Mouse (Mus musculus): ENCODE results near the gene Zdhhc9. TPM values are rescaled to one million over a fixed set of nuclear protein-coding genes. Genes with fewer than 3 reads are reported as not detected.
A peak's percentile ranks its signal among the peaks of the same experiment; 100 is the strongest.

Zdhhc9 gene
- polyA plus RNA-seq, 1 experiment = 34.8 TPM

DNA sequence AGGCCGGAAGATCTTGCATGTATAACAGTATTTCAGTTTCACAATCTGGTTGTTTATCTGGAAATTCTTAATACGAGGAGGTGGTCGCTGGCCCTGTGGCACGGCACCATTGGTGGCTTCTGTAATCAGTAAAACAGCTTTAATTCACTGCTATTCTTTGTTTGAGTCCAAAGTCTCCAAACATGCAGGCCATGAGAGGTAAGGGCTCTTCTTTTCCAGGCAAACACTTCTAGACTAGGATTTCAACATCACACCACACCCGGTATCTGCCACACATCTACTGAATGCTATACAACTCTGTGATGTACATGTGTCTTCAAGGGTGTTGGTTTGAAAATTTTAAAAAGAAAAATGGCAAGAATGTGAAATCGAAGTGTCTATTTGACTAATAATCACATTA lies 17.4 kb downstream of the Zdhhc9 start:
- WGBS = 77% methylated on average over 6 of the region's 6 CpGs
- DNase-seq (ENCODE audit: low read depth, low spot score) = no peak

DNA sequence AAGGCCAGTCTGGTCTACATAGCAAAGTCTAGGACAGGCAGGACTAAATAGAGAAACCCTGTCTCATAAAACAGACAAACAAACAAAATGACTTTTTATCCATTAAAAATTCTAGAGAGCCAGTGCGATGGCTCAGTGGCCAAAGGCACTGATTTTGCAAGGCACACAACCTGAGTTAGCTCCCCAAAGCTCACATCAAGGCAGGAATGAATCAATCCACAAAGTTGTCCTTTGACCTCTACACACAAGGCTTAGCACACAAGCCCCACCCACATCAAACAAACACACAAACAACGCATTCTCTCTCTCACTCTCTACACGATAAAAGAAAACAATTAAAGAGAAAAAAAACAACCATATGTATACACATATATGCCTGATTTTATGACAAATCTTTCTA lies 24.0 kb downstream of the Zdhhc9 start:
- no peak for DNase-seq (ENCODE audit: low read depth, low spot score)
- 45% methylated on average over 3 of the region's 3 CpGs for WGBS

DNA sequence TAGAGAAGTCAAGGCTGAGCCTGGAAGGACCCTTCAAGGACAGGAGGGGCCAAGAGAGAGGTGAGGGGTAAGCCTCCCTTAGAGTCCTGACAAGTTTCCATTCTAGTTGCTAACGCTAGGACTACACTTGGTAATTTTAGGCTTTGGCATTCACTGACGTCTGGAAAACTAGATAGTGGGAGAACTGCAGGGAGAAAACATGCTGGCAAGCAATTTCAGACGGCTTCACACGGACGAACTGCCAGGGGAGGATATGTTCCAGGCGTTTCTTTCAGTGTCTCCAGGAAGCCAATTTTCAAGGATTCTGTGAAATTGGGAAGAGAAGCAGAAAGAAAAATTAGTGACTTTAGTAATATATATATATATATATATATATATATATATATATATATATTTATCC lies 26.8 kb downstream of the Zdhhc9 start:
- 77% methylated on average over 6 of the region's 6 CpGs for WGBS
- DNase-seq (ENCODE audit: low read depth, low spot score) = no peak

DNA sequence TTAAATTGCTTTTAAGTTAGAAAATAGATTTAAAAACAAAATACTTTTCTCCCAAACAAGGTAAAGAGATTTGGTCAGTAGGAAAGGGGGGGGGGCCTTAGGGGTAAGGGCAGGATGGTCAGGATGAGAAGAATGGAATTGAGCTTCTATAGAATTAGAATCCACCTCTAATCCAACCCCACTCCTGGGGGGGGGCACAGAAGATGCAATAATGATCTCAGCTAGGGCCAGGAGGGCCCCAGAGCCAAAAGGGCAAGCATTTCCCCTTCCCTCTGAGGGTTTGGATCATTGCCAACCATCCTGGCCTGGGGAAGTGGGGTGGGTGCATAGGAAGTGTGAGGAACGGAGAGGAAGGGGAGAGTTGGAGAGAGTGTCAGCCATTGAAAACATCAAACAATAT lies 38.3 kb downstream of the Zdhhc9 start:
- DNase-seq (ENCODE audit: low read depth, low spot score) = no peak
- 78% methylated on average over 1 of the region's 1 CpGs for WGBS

DNA sequence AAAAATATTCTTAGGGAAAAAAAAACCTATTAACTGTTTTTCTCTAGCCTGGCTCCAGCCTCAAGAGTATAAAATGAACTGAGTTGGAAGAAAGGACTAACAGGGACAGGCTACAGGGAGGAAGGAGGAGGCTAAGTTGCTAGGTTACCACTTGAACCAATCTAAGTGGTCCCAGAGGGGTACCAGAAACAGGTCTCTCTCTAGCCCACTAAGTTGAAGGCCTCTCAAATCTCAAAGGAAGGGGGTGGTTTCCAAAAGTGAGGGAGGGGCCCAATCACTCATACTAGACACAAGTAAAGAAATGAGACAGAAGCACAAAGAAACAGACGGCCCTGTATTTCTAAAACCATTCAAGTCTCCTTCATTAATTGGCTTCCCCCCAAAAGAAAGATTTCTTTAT lies 38.8 kb downstream of the Zdhhc9 start:
- WGBS = 77% methylated on average over 1 of the region's 1 CpGs

DNA sequence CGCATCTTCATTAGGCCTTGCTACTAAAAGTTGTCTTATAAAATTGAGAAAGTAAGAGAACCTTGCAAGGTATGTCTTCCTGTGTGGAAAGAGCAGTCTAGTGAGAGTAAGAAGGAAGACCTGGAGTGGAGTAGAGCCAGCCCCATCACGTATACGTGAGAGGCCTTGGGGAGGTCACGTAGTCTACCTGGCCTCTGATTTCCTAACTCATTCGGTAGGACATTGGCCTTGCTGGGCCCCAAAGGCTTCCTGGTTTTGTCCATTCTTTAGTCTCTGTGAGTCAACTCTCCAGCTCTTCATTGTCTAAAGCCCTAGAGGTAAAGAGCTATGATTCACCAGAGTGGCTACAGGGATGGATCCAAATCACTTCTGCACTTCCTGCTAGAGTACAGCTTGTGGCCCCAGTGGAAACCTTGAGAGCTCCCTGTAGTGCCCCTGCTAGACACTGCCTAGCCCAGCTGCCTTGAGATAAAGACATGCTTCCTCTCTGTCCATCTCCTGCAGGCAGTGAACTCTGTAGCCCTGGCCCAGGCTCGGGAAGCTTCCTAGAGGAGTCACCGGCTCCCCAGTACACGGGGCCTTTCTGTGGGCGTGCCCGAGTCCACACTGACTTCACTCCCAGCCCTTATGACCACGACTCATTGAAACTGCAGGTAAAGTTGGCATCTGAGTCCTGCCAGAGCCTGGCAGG lies 50.3 kb downstream of the Zdhhc9 start:
- 72% methylated on average over 11 of the region's 11 CpGs for WGBS
- no peak for DNase-seq (ENCODE audit: low read depth, low spot score)

More for the DNA sequence above, 38.8 kb downstream of the Zdhhc9 start:
- no peak for DNase-seq (ENCODE audit: low read depth, low spot score)

DNA sequence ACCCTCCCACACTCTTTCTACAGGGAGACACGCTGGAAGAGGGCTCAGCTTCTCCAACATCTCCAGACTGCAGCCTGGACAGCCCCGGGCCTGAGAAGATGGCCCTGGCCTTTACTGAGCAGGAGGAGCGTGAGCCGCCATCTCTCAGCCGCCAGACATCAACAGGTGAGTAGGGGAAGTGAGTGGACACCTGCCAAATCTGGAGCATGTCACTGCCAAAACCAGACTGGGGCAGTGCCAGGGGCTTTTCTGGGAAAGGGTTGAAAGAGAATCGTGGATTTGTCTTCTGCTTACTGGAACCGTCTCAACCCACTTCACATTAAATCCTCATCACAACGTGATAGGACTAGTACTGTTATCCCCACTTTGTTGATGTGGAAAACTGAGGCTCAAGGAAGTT lies 51.3 kb downstream of the Zdhhc9 start:
- no peak for DNase-seq (ENCODE audit: low read depth, low spot score)
- WGBS = 67% methylated on average over 8 of the region's 8 CpGs

DNA sequence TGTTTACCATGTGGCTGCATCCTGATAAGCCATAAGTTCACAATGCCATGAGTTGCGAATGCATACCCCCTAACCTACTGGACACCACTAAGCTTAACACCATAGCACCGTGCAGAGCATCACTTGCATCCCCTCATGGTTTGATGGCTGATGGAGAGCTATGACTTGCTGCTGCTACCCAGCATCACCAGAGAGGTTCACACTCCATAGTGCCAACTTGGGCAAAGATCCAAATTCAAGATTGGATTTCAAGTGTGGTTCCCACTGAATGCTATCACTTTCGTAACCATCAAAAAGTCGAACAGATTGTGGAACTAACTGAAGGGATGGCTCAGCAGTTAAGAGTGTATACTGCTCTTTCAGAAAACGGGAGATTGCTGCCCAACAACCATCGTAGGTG lies 53.2 kb downstream of the Zdhhc9 start:
- WGBS = 80% methylated on average over 6 of the region's 6 CpGs
- DNase-seq (ENCODE audit: low read depth, low spot score) = no peak

DNA sequence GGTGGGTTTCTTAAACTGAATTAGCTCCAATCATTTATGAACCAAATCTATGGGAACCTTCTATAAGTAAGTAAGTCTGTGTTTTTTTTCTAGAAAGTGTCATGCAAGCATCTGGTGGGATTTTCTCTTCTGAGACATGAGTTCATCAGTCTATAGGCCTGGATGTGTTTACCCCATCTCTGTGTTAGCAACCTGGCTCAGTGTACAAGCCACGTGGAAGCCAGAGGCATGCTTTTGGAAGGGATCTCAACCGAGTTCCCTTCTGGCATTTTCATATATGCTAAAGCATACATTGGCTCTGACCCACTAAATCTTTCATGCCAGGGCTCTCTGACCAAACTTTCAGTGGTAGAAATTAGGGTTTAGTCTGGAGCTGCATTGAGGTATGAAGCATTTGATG lies 54.7 kb downstream of the Zdhhc9 start:
- no peak for DNase-seq (ENCODE audit: low read depth, low spot score)
- 69% methylated on average over 2 of the region's 2 CpGs for WGBS

DNA sequence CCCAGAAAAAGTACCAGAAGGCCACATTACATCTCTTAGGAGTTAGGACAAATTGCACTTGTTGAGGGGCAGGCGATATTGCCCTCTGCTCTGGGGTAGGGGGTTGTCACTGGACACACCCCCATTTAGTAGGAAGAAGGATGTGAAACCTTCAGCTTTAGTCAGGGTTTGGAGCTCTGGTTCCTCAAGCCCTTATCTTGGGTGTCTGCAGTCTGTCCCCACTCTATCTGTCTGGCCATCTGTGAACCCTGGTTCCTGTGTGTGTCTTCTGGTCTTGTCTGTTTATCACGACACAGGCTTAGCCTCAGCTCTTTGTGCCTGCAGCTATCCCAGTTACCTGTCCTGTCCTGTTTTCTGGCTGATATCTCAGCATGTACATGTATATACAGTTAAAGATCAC lies 55.3 kb downstream of the Zdhhc9 start:
- 83% methylated on average over 2 of the region's 2 CpGs for WGBS

DNA sequence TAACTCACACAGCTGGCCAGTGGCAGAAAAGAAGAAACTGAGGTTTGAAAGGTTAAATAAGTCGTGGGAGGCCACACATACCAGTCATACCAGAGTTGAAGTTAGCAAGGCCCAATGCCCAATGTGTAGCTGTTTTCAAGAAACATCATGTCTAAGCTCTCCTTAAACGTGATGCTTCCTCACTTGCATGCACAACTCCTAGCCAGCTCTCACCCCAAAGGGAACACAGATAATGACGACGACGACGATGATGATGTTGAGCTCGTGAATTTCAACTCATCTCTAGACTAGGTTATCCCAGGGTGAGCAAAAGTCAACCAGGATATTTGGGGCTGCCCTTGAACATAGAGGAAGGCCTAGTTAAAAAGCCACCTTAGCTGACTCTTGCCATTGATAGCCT lies 56.6 kb downstream of the Zdhhc9 start:
- 71% methylated on average over 7 of the region's 7 CpGs for WGBS

More for the DNA sequence above, 55.3 kb downstream of the Zdhhc9 start:
- DNase-seq (ENCODE audit: low read depth, low spot score) = no peak

DNA sequence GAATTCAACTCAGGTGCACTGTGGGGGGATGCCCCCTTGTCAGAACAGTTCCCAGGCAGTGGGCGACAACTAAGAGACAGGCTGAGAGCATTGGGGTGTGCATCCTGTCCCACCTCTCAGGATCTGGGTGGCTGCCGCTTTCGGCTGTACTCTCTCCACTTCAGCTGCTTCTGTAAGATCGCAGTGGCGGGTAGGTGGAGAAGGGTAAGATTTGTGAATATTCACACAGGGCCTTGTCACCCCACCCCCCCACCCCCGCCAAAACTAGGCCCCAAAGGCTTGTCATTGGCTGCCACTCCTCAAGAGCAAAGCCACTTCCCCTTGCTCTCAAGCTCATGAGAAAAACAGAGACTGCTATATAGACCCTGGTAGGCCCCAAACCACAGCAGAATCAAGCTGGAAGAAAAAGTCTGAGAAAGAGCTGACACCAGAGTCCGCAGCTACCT lies 60.9 kb downstream of the Zdhhc9 start:
- 83% methylated on average over 7 of the region's 7 CpGs for WGBS
- DNase-seq (ENCODE audit: low read depth, low spot score) = no peak

More for the DNA sequence above, 56.6 kb downstream of the Zdhhc9 start:
- DNase-seq (ENCODE audit: low read depth, low spot score) = no peak

DNA sequence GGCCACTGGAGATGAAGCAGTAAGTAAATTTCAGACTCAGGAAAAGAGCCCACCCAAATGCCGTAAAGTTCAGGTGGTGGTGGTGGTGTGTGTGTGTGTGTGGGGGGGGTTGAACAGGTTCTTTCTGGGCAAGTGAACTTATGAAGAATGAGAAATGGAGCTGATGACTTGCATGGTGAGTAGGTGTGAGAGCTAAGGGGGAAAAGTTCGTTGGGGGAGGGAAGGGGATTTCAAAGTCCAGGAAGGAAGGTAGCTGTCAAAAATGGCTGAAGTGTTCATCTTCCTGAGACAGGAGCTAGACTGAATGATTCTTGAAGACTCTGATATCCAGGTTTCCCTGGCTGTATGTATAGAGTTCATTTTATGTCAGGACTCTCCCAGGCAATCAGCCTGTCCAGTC lies 61.5 kb downstream of the Zdhhc9 start:
- DNase-seq (ENCODE audit: low read depth, low spot score) = no peak
- WGBS = 62% methylated on average over 2 of the region's 2 CpGs

DNA sequence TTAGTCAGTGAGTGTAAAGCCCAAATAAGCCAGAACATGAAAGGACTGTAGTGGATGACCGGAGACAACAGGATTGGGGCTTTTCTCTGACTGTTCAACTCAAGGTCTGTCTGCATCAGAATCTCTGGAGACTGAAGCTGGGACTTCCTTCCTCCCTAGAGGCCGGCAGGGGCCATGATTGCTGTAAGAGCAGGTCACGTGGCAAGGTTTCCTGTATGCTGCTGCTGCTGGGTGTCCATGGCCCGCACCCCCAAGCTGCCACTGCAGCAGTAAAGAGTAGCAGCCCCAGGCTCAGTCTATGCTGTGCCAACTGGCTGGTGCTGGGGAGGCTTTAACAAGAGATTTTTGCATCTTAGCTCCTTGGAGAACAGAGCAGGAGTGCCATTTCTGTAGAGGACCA lies 62.4 kb downstream of the Zdhhc9 start, which contains the start of gene Sash3:
Gene Sash3 (plus strand): TSS at position 175 of the 400 bp plus-strand sequence.
- DNase-seq (ENCODE audit: low read depth, low spot score) = no peak

DNA sequence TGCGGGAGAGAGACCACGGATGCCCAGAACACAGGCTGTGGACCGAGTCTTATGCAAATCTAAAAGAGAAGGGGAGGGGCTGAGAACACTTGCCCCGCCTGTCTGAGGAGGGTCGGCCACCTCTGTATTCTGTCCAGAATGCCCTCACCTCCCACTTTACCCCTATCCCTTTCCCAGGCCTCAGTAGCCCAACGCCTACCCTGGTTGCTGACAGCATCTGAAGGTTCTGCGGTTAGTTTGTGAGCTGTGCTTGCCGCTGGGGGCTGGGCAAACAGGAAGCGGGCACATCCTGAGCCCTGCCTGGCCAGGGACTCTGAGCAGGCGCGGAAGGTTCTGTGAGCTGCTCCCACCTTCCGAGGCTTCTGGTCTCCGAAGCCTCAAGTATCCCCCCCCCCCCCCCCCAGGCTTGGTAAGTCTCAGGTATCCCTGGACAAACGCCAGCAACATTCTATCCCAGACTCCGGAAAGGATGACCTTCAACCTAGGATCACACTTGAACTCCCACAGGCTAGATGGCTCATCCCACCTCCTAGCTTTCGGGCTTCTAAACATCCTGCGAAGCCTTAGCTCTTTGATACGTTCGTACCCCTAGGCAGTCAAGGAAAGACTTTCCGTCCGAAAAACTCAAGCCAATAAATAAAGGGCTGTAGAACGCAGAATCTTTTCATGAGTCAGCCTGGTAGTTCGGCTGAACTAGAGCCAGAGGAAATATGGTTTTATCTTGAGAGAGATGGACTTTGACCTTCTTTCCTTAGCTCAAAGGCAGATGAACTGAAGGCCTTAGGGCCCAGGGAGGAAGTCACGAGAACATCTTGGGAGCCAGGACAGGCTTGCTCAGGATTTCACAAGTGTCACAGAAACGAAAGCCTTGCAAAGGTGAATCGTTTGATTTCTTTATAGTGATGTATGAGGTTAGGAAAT lies 65.0 kb downstream of the Zdhhc9 start:
- 31% methylated on average over 26 of the region's 26 CpGs for WGBS
- peak; percentile 32 for DNase-seq (ENCODE audit: low read depth, low spot score)

More for the DNA sequence above, 62.4 kb downstream of the Zdhhc9 start, which contains the start of gene Sash3:
- WGBS = 89% methylated on average over 4 of the region's 4 CpGs

DNA sequence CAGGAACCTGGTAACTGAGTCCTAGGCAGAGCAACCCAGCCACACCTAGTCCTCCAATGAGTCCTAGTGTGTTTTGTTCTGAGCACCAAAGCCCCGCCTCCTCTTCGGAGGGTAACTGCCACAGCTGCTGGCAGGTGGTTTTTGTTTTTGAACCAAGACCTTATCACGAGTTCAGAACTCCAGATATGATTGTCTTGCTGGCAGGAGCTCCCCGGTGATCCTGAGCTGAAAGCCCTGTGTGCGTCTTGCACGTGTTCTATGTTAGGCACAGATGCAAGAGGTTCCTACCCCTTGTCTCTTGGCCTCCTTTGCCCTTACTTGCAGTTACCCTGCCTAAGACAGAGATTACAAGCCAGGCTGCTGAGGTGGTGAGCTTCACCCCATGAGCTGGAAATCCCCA lies 67.2 kb downstream of the Zdhhc9 start:
- no peak for DNase-seq (ENCODE audit: low read depth, low spot score)
- 51% methylated on average over 6 of the region's 6 CpGs for WGBS

DNA sequence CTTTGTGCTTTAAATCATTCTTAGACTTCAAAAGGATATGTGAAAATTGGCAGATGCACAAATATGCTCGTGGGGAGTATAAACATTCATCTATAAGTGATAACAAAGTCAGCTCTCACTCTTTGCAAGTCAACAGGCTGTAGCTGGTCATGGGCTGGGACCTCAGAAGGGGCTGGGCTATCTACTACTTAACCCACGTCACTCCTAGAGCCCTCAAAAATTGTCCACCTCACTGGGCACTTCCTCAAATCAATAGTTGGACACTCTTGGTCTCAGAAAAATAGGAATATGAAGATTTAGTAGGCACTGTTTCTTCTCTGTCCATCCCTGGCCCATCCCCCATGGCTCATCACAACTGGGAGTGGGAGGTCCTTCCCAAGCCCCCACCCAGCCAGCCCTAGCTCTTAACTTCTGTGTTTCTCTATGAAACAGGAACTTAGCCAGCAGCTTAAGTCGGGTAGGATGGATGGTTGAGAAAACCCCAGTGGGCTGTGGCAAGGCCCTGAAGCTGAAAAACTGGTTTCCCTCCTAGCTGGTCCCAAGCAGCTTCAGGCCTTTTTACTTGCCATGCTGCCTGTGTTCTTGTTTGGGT lies 68.3 kb downstream of the Zdhhc9 start:
- no peak for DNase-seq (ENCODE audit: low read depth, low spot score)
- WGBS = 30% methylated on average over 3 of the region's 3 CpGs

DNA sequence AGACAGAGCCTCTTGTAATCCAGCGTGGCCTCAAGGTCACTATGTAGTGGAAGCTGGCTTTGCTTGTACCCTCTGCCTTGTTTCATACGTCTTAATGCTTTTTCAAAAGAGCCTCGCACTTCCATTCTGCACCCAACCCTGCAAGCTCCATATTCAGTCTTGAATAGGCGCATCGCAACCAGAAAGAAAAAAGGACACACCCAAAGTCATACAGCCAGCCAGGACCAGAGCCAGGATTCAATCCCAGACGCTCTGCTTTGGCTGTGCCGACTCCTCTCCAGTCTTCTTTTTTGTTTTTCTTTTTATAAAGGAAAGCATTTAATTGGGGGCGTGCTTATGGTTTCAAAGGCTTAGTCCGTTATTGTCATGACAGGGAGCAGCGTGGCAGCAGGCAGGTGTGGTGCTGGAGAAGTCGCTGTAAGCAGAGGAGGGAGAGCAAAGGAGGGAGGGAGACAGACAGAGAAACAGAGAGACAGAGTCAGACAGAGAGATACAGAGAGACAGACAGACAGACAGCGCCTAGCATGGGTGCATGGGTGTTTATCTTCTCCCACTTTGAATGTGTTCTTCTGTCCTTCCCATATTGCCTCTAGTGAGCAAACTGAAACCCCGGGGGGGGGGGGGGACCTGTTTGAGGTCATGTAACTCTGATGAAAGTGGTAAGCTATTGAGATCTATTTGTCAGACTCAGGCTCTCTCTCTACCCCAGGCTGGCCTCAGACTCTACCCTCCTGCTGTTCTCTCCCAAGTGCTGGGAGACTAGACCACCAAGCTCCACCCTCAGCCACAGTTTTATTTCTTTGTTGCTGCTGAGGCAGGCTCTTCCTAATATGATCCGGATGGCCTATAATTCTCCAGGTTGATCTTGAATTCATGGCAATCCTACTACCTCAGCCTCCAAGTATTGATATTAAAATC lies 69.1 kb downstream of the Zdhhc9 start:
- WGBS = 33% methylated on average over 14 of the region's 14 CpGs
- no peak for DNase-seq (ENCODE audit: low read depth, low spot score)

DNA sequence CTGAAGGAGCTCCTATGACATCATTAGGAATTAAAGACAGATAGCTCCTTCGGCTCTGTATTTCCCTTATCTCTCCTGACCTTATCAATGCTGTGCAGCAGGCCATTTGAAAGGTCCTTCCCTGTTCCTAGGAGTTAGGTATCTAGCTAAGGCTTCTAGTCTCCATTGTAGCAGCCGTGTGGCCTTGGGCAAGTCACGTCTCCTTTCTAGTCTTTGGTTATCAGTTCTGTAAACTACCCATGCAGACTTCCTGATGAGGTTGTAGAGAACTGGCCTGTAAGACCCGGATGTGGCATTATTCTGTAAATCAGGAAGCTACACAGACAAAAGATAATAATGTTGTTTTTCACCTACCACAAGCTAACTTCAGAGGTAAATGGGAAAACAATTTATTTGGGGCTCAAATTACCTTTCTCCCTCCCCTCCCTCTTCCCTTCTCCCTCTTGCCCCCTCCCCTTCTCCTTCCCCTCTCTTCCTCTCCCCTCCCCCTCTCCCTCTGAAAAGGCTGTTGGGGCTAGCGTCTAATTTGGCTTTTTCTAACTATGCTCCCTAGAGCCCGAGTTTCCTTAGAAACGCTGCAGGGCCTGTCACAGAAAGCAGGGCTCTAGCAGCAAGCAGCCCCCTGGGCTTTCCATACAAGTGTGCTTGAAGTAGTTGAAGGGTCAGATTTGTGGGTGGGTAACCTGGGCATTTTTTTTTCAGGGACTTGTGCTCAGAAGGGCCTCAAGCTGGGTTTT lies 70.0 kb downstream of the Zdhhc9 start:
- 66% methylated on average over 7 of the region's 7 CpGs for WGBS
- DNase-seq (ENCODE audit: low read depth, low spot score) = no peak

All from large intestine, adult 2 months (tissue).